Mouse (Mus musculus) ES-CJ7 (cell line): ENCODE measurements around the gene Vps29.

Experiments
- DNase-seq: peaks from one replicate; pipeline ENCODE4 v3.0.0; 2011; ENCODE audit warnings: low read depth, low spot score

The Vps29 gene

GRCm38 (mm10) chr5:122336554-122337294 is 17.4 kb upstream of the Vps29 start:
- no peak for DNase-seq

GRCm38 (mm10) chr5:122342874-122343273 is 11.3 kb upstream of the Vps29 start:
- no peak for DNase-seq

GRCm38 (mm10) chr5:122343768-122344167 is 10.4 kb upstream of the Vps29 start:
- no peak for DNase-seq

GRCm38 (mm10) chr5:122344260-122344659 is 9.9 kb upstream of the Vps29 start:
- DNase-seq, result peak; percentile 79

- DNase-seq, result no peak
These were observed 8.4 kb upstream of the Vps29 start for GRCm38 (mm10) chr5:122345777-122346176.

GRCm38 (mm10) chr5:122354492-122355067 is 411 bp downstream of the Vps29 start:
- DNase-seq, result no peak

GRCm38 (mm10) chr5:122371591-122372191 is 17.5 kb downstream of the Vps29 start, which contains the start of gene Gpn3:
Gpn3 (plus strand) TSS chr5:122371876.
- no peak for DNase-seq

GRCm38 (mm10) chr5:122372192-122372769 is 18.1 kb downstream of the Vps29 start, which contains the start of gene Fam216a:
Fam216a (minus strand) TSS chr5:122372364.
- peak; percentile 100 for DNase-seq

- no peak for DNase-seq
These were observed 18.7 kb downstream of the Vps29 start for GRCm38 (mm10) chr5:122372878-122373277.

- DNase-seq, result peak; percentile 38
These were observed 23.1 kb downstream of the Vps29 start for GRCm38 (mm10) chr5:122377101-122377833.

- DNase-seq, result no peak
These were observed 24.0 kb downstream of the Vps29 start for GRCm38 (mm10) chr5:122378171-122378570.

GRCm38 (mm10) chr5:122379374-122380155 is 25.4 kb downstream of the Vps29 start:
- peak; percentile 87 for DNase-seq

GRCm38 (mm10) chr5:122390006-122390405 is 35.8 kb downstream of the Vps29 start:
- DNase-seq, result no peak

GRCm38 (mm10) chr5:122390671-122391070 is 36.5 kb downstream of the Vps29 start:
- DNase-seq, result no peak

- no peak for DNase-seq
These were observed 37.1 kb downstream of the Vps29 start for GRCm38 (mm10) chr5:122391178-122391785.

- peak; percentile 88 for DNase-seq
These were observed 37.6 kb downstream of the Vps29 start, which contains the start of gene Arpc3 for GRCm38 (mm10) chr5:122391786-122392180. Arpc3 (plus strand) TSS chr5:122391878.

- DNase-seq, result no peak
These were observed 38.2 kb downstream of the Vps29 start for GRCm38 (mm10) chr5:122392227-122393004.

GRCm38 (mm10) chr5:122393887-122394286 is 39.7 kb downstream of the Vps29 start:
- DNase-seq, result peak; percentile 76

GRCm38 (mm10) chr5:122396791-122397190 is 42.6 kb downstream of the Vps29 start:
- peak; percentile 66 for DNase-seq

GRCm38 (mm10) chr5:122397495-122397894 is 43.3 kb downstream of the Vps29 start:
- no peak for DNase-seq
